Mouse (Mus musculus) thymus, postnatal 14 days (tissue): ENCODE measurements around the gene Bmpr1a.

Source experiments
- DNase-seq: peaks from one replicate; pipeline ENCODE4 v3.0.0; 2021

The Bmpr1a gene

GRCm38 (mm10) chr14:34504377-34504776 lies 1.2 kb upstream of the Bmpr1a start:
- DNase-seq: no peak

DNA sequence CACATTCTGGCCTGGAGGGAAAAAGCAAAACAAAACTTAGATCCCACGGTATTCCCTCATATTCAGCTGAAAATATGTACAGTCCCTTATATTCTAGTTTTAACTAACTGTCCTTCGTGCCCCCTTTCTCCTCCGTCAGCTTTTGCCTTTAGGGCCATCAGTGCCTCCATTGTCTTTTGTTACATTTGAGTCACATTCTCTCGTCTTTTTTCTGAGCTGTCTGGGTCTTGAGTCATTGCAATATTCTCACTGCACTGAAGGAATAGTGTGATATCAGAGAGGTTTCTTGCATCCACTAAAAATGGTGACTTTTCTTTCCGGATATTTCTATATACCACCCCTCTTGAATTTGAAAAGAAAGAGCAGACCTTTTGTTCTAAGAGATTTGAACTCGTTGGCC lies 618 bp upstream of the Bmpr1a start:
- no peak for DNase-seq

DNA sequence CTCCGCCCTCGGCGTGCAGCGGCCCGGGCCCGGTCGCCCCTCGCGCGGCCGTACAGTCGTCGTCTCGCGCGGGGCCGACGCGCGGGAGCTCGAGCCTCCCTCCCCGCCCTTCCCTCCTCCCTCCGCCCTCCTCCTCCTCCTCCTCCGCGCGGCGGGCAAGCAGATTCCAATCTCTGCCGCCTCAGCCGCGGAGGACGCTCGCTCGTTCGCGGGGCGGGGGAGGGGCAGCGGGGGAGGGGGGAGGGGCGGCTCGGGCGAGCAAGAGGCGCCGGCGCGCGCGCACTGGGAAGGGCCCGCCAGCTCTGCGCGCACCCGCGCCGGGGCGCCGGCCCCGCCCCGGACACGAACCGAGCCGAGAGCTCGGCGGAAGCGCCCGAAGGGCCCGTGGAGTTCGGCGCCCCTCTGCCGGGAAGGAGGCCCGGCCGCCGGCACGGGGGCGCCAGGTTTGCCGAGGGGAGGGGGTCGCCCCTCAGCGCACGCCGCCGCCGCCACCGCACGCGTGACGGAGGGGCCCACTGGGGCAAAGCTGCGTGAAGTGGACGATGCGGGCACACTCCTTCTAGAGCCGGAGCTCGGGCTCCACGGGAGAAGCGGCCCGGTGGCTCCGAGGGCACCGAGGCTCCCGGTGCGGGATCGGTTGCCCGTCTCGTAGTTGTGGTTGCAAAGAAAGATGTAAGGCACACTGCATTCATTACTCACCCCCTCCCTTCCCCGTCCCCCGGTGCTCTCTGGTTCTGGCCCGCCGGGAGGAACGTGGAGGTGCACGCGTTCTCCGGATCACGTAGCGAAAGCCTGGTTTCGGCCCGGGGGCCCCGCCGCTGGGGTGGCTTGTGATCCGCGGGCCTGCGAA lies 441 bp downstream of the Bmpr1a start:
- DNase-seq: peak; percentile 85

DNA sequence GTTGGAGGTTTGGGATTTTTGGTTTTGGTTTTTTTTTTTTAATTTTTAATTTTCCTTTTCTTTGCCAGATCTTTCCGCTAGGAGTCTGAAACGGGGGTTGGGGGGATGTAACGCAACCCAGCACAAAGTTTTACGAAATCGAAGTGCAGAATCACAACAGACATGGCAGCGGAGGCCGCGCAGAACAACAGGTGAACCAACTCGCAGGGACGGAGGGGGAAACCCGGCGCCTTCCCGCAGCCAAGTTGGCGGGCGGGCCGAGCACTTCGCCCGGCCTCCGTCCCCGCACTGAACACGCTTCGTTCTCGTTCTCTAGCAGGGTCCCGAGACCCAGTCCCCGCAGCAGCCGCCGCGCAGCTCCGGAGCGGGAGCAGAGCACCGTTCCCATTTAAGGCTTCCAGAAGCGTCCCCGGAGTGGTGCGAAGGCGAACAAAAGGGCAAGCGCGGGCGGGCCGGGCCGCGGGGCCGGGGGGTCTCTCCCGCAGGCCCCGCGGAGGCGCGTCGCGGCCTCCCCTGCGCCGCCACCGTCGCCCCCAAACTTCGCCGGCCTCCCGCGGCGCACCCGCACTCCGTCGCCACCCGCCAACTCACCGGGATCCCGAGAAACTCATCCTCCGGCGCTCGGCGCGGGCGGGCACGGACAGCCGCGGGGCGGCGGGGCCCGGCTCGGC lies 1.2 kb downstream of the Bmpr1a start:
- peak; percentile 40 for DNase-seq

- peak; percentile 6 for DNase-seq
These were observed 1.7 kb downstream of the Bmpr1a start for GRCm38 (mm10) chr14:34501447-34501803.

DNA sequence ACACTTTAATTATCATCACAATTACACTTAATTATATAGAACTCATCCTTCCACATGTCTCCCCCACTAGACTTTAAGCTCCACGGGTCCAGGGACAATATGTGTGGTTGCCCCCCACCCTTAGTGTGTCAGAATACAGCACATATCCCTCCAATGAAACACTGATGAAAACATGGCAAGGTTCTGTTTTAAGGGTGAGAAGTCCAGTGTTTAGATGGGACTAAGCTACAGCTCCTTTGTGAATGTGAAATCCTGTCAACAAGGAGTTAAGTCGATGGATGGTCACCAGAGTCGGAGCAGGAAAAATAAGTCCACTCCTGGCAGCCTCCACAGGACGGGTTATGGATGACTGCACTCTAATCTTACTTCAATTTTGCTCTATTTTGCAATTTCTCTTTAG lies 2.8 kb downstream of the Bmpr1a start:
- no peak for DNase-seq

- no peak for DNase-seq
These were observed 3.5 kb downstream of the Bmpr1a start for GRCm38 (mm10) chr14:34499664-34500063.

GRCm38 (mm10) chr14:34497346-34497745 lies 5.8 kb downstream of the Bmpr1a start:
- no peak for DNase-seq

- DNase-seq: no peak
These were observed 9.5 kb downstream of the Bmpr1a start for GRCm38 (mm10) chr14:34493682-34494081.

DNA sequence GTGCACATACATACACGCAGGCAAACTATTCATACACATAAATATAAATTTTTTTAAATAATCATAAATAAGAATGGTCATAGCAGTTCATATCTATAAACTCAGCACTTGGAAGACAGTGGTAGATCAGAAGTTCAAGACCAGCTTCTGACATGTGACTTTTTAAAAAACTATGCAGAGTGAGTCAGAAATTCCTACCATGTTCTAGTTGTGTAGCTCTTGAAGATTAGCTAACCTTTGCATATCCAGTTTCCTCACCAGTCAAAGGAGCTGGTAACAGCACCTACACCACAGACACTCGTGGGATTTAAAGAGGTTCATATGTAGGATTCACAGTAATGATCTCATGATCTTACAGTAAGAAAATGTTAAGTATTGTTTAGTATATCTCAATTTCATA lies 10.5 kb downstream of the Bmpr1a start:
- no peak for DNase-seq

GRCm38 (mm10) chr14:34490965-34491364 lies 12.2 kb downstream of the Bmpr1a start:
- no peak for DNase-seq

GRCm38 (mm10) chr14:34489928-34490327 lies 13.2 kb downstream of the Bmpr1a start:
- DNase-seq: no peak

DNA sequence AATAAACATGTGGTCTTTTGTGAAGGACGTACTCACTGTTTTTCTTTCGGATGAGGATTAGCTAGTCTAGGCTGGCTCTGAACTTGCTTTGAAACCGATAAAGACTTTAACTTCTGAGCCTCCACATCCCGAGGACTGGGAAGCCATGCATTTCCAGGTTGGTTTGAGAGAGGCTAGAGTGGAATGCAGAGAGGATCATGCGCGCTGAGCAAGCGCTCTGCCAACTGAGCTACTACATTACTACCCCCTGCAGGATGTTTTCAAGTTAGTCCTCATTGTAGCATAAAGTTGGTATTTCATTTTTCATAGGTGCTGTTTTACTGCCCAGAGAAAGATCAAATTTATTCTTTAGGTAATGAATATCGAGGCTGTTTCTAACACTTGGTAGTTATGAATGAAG lies 17.0 kb downstream of the Bmpr1a start:
- no peak for DNase-seq

- DNase-seq: no peak
These were observed 19.4 kb downstream of the Bmpr1a start for GRCm38 (mm10) chr14:34483469-34484341.

DNA sequence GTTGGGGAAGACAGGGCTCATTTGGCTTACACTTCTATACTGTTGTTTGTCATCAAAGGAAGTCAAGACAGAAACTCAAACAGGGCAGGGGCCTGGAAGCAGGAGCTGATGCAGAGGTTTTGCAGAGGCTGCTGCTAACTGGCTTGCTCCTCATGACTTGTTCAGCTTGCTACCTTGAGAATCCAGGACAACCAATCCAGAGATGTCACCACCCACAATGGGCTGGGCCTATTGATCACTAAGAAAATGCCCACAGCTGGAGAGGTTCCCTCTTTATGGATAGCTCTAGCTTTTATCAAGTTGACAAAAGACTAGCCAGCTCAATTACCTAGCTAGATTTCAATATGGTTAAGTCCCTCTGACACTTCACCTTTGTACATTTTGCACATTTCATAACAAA lies 31.6 kb downstream of the Bmpr1a start:
- no peak for DNase-seq

GRCm38 (mm10) chr14:34466291-34466690 lies 36.9 kb downstream of the Bmpr1a start:
- DNase-seq: no peak

GRCm38 (mm10) chr14:34459386-34459785 lies 43.8 kb downstream of the Bmpr1a start:
- DNase-seq: no peak

GRCm38 (mm10) chr14:34458880-34459279 lies 44.3 kb downstream of the Bmpr1a start:
- no peak for DNase-seq

- DNase-seq: no peak
These were observed 48.9 kb downstream of the Bmpr1a start for GRCm38 (mm10) chr14:34454282-34454681.

DNA sequence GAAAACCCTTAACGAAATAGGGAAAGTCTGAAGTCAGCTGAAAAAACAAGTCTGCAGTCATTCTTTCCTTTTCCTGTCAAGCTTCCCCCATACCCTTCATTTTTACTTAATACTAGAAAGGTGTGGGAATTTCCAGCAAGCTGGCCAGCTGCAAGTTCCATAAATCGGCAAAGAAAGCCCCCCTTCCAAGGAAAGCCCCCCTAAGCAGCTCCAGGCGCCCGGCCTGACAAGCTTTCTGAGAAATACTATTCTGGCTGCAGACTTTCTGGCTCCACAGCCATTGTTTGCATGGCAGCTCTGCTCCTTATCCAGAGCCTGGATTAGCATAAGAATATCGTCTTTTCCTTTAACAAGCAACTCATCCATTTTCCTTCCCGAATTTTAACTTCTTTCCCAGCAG lies 49.5 kb downstream of the Bmpr1a start:
- no peak for DNase-seq

GRCm38 (mm10) chr14:34451872-34452271 lies 51.3 kb downstream of the Bmpr1a start:
- DNase-seq: no peak

GRCm38 (mm10) chr14:34450451-34450850 lies 52.7 kb downstream of the Bmpr1a start:
- DNase-seq: no peak

- no peak for DNase-seq
These were observed 53.3 kb downstream of the Bmpr1a start for GRCm38 (mm10) chr14:34449807-34450206.

DNA sequence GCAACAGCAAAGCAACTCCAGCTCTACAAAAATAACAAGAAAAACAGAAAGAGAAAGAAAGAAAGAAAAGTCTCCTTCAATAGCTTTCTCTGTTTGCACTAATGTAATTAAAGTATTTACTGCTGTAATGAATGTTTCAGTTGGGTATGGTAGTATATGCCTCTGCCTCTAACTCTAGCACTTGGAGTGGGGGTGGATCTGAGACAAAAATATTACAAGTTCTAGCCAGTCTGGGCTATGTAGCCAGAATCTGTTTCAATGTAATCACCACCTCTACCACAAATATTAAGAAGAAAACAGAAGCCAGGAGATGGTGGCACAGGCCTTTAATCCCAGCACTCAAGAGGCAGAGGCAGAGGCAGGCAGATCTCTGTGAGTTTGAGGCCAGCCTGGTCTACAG lies 54.7 kb downstream of the Bmpr1a start:
- no peak for DNase-seq
